Mouse (Mus musculus): ENCODE results near the gene Cldn13. TPM values are rescaled to one million over a fixed set of nuclear protein-coding genes. Genes with fewer than 3 reads are reported as not detected.
A peak's percentile ranks its signal among the peaks of the same experiment; 100 is the strongest.
"Not testable (repeated sequence)": the region's sequence is repeated elsewhere in the genome, so short reads cannot be mapped to it uniquely, and the experiment has no call there.

Cldn13 gene
- total and polyA plus RNA-seq, 3 experiments, result 1.9 to 41.2 TPM; not detected in 1

DNA sequence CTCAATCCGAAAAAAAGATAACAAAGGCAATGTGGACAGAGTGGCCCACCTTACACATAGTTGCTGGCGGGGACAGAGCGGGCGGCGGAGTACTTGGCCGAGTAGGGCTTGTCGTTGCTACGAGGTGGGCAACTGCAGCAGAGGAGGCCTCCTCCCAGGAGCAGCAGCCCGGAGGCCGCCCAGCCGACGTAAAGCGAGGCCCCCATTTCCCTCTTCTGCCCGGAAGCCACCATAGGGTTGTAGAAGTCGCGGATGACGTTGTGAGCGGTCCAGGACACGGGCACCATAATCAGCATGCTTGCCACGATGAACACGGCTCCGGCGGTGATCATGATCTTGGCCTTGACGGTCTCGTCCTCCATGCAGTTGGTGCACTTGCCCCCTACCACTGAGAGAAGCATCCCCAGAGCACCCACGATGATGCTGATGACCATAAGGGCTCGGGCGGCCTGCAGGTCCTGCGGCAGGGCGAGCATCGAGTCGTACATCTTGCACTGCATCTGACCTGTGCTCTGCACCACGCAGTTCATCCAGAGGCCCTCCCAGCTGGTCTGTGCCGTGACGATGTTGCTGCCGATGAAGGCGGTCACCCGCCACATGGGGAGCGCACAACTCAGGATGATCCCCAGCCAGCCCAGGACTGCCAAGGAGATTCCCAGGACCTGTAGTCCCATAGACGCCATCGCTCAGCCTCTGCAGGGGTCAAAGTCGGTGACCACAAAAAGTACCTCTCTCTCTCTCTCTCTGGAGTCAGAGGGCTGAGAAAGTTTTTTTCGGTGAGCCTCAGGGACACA, 30.9 kb upstream of the Cldn13 start:
- Histone ChIP-seq H3K4me3 (ENCODE audit: low read depth, low read length) (no peak overlapping the region), H3K9me3 (replicated peaks) (no peaks in the 10 kb centered on the region), H3K27me3 (ENCODE audit: insufficient read depth, low read length) (peaks cover 32% of the 10 kb centered on the region), H3K4me1 (ENCODE audit: insufficient read depth, low read depth, low read length) (peaks cover 13% of the 10 kb centered on the region), H3K36me3 (replicated peaks) (no peaks in the 10 kb centered on the region)
- ATAC-seq (ENCODE audit: extremely low read depth, insufficient number of reproducible peaks, low FRiP score, poor library complexity, severe bottlenecking) (no peak), DNase-seq (ENCODE audit: low spot score) (no peak)
- TF ChIP-seq POLR2AphosphoS5 (IDR thresholded peaks at IDR 0.05; ENCODE audit: insufficient replicate concordance, low read depth, low read length) (no peak), GATA2 (IDR thresholded peaks at IDR 0.05; ENCODE audit: borderline replicate concordance, low read depth, low read length) (no peak), TAL1 (conservative IDR thresholded peaks at IDR 0.05; ENCODE audit: low read depth, low read length) (no peak), CTCF (IDR thresholded peaks at IDR 0.05; ENCODE audit: low read depth, low read length) (no peak), GATA1 (IDR thresholded peaks at IDR 0.05; ENCODE audit: borderline replicate concordance, low read length) (no peak)

DNA sequence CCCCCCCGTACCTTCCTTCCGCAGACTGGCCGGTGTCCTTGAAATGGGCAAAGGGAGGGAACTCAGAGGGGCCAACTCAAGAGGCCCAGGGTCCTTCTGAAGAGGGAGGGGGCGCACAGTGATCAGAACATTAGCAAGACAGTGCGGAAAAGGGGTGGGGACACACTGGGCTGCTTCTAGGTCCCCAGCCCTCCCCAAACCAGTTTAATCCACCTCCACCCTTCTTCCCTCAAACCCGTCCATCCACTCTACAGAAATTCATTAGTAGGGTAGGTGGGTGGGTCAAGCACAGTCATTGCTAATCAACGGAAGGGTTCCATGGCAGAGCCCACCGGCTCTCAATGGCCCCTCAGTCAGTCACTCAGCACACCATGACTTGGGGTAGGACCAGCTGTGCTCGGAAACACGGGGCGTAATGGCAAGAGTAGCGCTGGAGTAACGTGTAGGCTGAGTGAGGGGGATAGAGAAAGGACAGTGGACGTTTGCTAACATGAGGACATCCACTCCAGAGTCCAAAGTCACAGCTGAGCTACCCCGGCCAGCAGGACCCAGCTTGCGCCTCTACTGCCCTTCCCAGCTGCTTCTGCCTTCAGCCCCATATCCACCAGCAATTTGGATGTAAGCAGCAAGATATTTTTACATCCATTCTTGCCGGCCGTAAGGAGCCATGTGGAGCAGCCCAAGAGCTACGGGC, 30.1 kb upstream of the Cldn13 start:
- H3K27me3 ChIP-seq (ENCODE audit: insufficient read depth, low read length), result peaks cover 27% of the 10 kb centered on the region
- ATAC-seq (ENCODE audit: extremely low read depth, insufficient number of reproducible peaks, low FRiP score, poor library complexity, severe bottlenecking), result no peak
- DNase-seq (ENCODE audit: low spot score), result no peak
- no peak overlapping the region for H3K4me3 ChIP-seq (ENCODE audit: low read depth, low read length)
- H3K9me3 ChIP-seq (replicated peaks), result no peaks in the 10 kb centered on the region
- peaks cover 15% of the 10 kb centered on the region for H3K4me1 ChIP-seq (ENCODE audit: insufficient read depth, low read depth, low read length)
- no peaks in the 10 kb centered on the region for H3K36me3 ChIP-seq (replicated peaks)
- no peak for TF ChIP-seq GATA2 (IDR thresholded peaks at IDR 0.05; ENCODE audit: borderline replicate concordance, low read depth, low read length)
- TF ChIP-seq CTCF (IDR thresholded peaks at IDR 0.05; ENCODE audit: low read depth, low read length), result 0 out of 2 replicates have a peak, but pooled peaks have one; percentile 10

DNA sequence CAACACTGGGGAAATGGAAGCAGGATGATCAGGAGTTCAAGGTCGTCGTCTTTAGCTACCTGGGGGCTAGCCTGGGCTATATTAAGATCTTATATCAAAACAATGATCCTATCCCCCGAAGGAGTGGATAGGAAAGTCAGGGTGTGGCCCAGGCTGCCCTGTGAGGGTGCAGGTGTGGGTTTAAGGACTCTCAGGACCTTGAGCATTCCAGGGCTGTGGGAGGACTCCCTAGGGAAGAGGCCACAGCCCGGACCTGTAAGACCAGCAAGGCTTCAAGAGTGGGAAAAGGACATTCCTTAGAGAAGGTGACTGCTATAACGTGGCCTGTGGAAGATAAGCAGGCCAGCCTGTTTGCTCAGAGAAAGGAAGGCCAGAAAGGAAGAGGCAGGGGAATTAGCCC, 28.9 kb upstream of the Cldn13 start:
- TF ChIP-seq GATA1 (IDR thresholded peaks at IDR 0.05; ENCODE audit: borderline replicate concordance, low read length), result no peak
- TF ChIP-seq CTCF (IDR thresholded peaks at IDR 0.05; ENCODE audit: low read depth, low read length), result no peak
- TF ChIP-seq POLR2AphosphoS5 (IDR thresholded peaks at IDR 0.05; ENCODE audit: insufficient replicate concordance, low read depth, low read length), result no peak
- TF ChIP-seq TAL1 (conservative IDR thresholded peaks at IDR 0.05; ENCODE audit: low read depth, low read length), result no peak
- no peak for TF ChIP-seq GATA2 (IDR thresholded peaks at IDR 0.05; ENCODE audit: borderline replicate concordance, low read depth, low read length)
- DNase-seq (ENCODE audit: low spot score), result no peak
- Histone ChIP-seq H3K4me3 (ENCODE audit: low read depth, low read length) (no peak overlapping the region), H3K9me3 (replicated peaks) (no peaks in the 10 kb centered on the region), H3K4me1 (ENCODE audit: insufficient read depth, low read depth, low read length) (peaks cover 15% of the 10 kb centered on the region), H3K27me3 (ENCODE audit: insufficient read depth, low read length) (peaks cover 25% of the 10 kb centered on the region), H3K36me3 (replicated peaks) (no peaks in the 10 kb centered on the region)
- no peak for ATAC-seq (ENCODE audit: extremely low read depth, insufficient number of reproducible peaks, low FRiP score, poor library complexity, severe bottlenecking)

DNA sequence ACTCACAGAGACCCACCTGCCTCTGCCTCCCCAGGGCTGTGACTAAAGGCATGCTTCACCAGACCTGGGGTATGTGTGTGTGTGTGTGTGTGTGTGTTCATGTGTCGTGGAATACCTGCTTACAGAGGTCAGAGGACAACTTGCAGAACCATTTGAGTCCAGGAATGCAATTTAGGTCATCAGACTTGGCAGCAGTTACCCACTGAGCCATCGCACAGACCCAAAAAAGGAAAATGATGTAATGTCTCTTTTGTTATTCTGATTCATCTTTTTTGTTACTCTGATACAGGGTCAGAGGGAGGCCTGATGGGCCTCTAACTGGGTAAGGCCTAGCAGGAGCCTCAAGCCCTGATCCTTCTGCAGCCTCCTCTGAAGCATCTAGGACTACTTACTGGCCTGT, 27.4 kb upstream of the Cldn13 start:
- ATAC-seq (ENCODE audit: extremely low read depth, insufficient number of reproducible peaks, low FRiP score, poor library complexity, severe bottlenecking), result no peak
- H3K4me1 ChIP-seq (ENCODE audit: insufficient read depth, low read depth, low read length), result peaks cover 15% of the 10 kb centered on the region
- TF ChIP-seq POLR2AphosphoS5 (IDR thresholded peaks at IDR 0.05; ENCODE audit: insufficient replicate concordance, low read depth, low read length) (no peak), TAL1 (conservative IDR thresholded peaks at IDR 0.05; ENCODE audit: low read depth, low read length) (no peak), CTCF (IDR thresholded peaks at IDR 0.05; ENCODE audit: low read depth, low read length) (no peak), GATA2 (IDR thresholded peaks at IDR 0.05; ENCODE audit: borderline replicate concordance, low read depth, low read length) (no peak), GATA1 (IDR thresholded peaks at IDR 0.05; ENCODE audit: borderline replicate concordance, low read length) (no peak)
- no peaks in the 10 kb centered on the region for H3K9me3 ChIP-seq (replicated peaks)
- no peak for DNase-seq (ENCODE audit: low spot score)
- H3K4me3 ChIP-seq (ENCODE audit: low read depth, low read length), result no peak overlapping the region
- H3K36me3 ChIP-seq (replicated peaks), result no peaks in the 10 kb centered on the region
- peaks cover 19% of the 10 kb centered on the region for H3K27me3 ChIP-seq (ENCODE audit: insufficient read depth, low read length)

DNA sequence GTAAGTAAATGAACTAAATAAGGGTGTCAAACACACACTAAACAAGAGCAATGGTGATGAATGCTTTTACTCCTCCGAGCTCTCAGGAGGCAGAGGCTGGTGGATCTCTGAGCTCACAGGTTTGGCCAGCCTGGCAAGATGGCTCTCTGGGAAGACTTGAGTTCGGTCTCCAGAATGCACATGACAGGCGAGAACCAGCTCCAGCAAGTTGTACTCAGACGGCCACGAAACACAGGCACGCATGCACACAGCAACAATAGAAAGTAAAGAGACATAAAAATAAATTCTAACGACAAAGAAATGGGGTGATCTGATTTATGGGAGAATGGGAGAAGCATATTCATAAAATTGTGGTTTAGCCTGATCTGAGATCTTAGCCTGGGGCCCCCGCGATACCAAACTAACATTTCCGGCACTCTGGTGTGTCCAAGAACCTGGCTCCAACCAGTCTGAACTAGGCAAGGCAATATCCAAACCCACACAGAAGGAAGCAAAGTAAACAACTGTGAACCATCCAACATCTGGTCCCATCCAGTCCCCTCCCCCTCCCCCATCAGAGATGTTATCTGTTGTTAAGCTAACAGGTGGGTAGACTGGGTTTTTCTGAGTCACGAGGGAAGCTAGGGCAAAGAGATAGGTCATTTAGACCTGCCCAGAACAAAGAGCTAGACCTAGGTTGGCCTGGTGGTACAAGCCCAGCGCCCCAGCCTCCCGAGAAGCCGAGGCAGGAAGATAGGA, 26.3 kb upstream of the Cldn13 start:
- no peaks in the 10 kb centered on the region for H3K36me3 ChIP-seq (replicated peaks)
- no peak overlapping the region for H3K4me3 ChIP-seq (ENCODE audit: low read depth, low read length)
- H3K9me3 ChIP-seq (replicated peaks), result no peaks in the 10 kb centered on the region
- H3K27me3 ChIP-seq (ENCODE audit: insufficient read depth, low read length), result peaks cover 15% of the 10 kb centered on the region
- no peak for DNase-seq (ENCODE audit: low spot score)
- no peak for TF ChIP-seq CTCF (IDR thresholded peaks at IDR 0.05; ENCODE audit: low read depth, low read length)
- no peak for TF ChIP-seq GATA1 (IDR thresholded peaks at IDR 0.05; ENCODE audit: borderline replicate concordance, low read length)
- no peak for TF ChIP-seq TAL1 (conservative IDR thresholded peaks at IDR 0.05; ENCODE audit: low read depth, low read length)
- no peak for TF ChIP-seq POLR2AphosphoS5 (IDR thresholded peaks at IDR 0.05; ENCODE audit: insufficient replicate concordance, low read depth, low read length)
- no peak for TF ChIP-seq GATA2 (IDR thresholded peaks at IDR 0.05; ENCODE audit: borderline replicate concordance, low read depth, low read length)
- no peak for ATAC-seq (ENCODE audit: extremely low read depth, insufficient number of reproducible peaks, low FRiP score, poor library complexity, severe bottlenecking)
- H3K4me1 ChIP-seq (ENCODE audit: insufficient read depth, low read depth, low read length), result peaks cover 19% of the 10 kb centered on the region

DNA sequence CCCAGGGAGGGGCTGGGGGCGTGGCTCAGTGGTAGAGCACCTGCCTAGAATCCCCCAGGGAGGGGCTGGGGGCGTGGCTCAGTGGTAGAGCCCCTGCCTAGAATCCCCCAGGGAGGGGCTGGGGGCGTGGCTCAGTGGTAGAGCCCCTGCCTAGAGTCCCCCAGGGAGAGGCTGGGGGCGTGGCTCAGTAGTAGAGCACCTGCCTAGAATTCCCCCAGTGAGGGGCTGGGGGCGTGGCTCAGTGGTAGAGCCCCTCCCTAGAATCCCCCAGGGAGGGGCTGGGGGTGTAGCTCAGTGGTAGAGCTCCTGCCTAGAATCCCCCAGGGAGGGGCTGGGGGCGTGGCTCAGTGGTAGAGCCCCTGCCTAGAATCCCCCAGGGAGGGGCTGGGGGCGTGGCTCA, 24.2 kb upstream of the Cldn13 start:
- not testable (repeated sequence) for DNase-seq (ENCODE audit: low spot score); H3K9me3 ChIP-seq (replicated peaks)
- peaks cover 25% of the 10 kb centered on the region for H3K4me1 ChIP-seq (ENCODE audit: insufficient read depth, low read depth, low read length)

More for the DNA sequence above, 24.2 kb upstream of the Cldn13 start:
- H3K36me3 ChIP-seq (replicated peaks), result peaks cover 12% of the 10 kb centered on the region
- H3K27me3 ChIP-seq (ENCODE audit: insufficient read depth, low read length); ATAC-seq (ENCODE audit: extremely low read depth, insufficient number of reproducible peaks, low FRiP score, poor library complexity, severe bottlenecking); H3K4me3 ChIP-seq (ENCODE audit: low read depth, low read length): not testable (repeated sequence)

Data from G1E (cell line).